Mouse (Mus musculus): ENCODE results near the gene Prl2a1. TPM values are rescaled to one million over a fixed set of nuclear protein-coding genes. Genes with fewer than 3 reads are reported as not detected.
"Not testable (repeated sequence)": the region's sequence is repeated elsewhere in the genome, so short reads cannot be mapped to it uniquely, and the experiment has no call there.

Prl2a1 gene
- polyA plus RNA-seq (2012; rRNA removed) = not detected in 2 replicates

- DNase-seq (ENCODE audit: low spot score) = no peak
Measured at GRCm38 (mm10) chr13:27801354-27801753, at the start of gene Prl2a1. Gene Prl2a1 (plus strand): TSS chr13:27801654.

DNA sequence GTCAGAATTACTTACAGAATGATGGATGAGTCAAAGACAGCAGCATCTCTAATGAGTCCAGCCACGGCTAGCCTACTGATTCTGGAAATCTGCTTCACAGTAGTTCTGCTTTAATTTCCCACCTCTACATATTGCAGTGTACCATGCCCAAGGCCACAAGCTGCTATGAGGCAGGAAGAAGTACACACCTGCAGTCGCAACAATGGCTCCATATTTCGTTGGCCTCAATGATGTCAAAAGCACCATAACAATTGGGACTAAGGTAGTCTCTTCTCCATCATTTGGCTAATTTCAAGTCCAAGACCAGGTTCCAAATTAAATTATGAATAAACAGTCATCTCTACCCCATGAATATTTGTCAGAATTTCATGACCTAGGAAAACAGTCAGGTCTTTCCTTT, 20.8 kb upstream of the Prl2a1 start, which contains the start of gene Prl7c1:
TSS of gene Prl7c1 (minus strand) at position 101 of the 400 bp plus-strand sequence.
- not testable (repeated sequence) for DNase-seq (ENCODE audit: low spot score)

DNA sequence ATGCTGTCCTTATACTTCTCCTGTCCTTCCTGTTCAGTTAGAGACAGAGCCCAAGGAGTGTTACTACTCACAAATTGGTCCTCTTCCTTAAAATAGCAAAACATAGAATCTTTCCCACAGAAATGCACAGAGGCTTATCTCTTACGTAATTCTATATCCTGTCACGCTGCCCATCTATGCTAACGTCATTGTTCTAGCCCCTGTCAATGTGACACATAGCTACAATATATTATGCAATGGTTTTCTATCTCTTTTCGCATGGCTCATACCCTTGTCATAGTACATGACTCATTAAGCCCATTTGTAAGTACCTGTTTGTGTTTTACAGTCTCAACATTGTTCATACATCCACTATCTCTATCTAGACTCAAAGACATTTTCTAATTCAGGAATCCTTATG, 2.2 kb upstream of the Prl2a1 start:
- DNase-seq (ENCODE audit: low spot score) = no peak

DNA sequence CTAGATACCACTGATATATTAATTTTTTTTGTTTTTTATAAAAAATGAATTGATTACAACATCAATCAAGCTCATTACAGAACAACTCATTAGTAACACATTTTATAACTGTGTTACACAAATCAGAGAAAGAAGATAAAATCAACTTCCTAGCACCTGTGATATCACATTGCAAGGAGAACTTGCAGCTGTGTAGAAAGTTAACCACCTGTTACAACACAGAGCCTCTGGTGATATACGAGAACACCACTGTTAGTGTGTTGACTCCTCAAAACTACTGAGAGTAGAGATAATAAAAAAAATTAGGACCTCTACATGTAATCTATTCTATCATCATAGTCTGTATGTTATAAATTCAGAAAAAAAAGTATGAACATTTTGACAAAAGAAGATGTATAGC, 1.3 kb downstream of the Prl2a1 start:
- DNase-seq (ENCODE audit: low spot score) = no peak

GRCm38 (mm10) chr13:27849042-27849441, 47.6 kb downstream of the Prl2a1 start, which contains the start of gene Prl2c1:
Gene Prl2c1 (plus strand): TSS chr13:27849342.
- DNase-seq (ENCODE audit: low spot score) = no peak

Other genes starting within 250 kb of the Prl2a1 start
- gene Prl8a9, start 237.0 kb upstream of the Prl2a1 start, polyA plus RNA-seq (2012; rRNA removed) = 0.07 TPM in 1 of 2 replicates, not detected in the other
- not detected in 2 replicates for gene Prl8a1, start 219.5 kb upstream of the Prl2a1 start, polyA plus RNA-seq (2012; rRNA removed)
- gene Prl7b1, start 191.1 kb upstream of the Prl2a1 start, polyA plus RNA-seq (2012; rRNA removed) = not detected in 2 replicates
- not detected in 2 replicates for gene Prl7a1, start 159.2 kb upstream of the Prl2a1 start, polyA plus RNA-seq (2012; rRNA removed)
- gene Prl7a2, start 133.6 kb upstream of the Prl2a1 start, polyA plus RNA-seq (2012; rRNA removed) = 0.04 TPM in 1 of 2 replicates, not detected in the other
- not detected in 2 replicates for gene Prl7d1, start 84.9 kb upstream of the Prl2a1 start, polyA plus RNA-seq (2012; rRNA removed)
- gene Prl7c1, start 20.9 kb upstream of the Prl2a1 start, polyA plus RNA-seq (2012; rRNA removed) = not detected in 2 replicates
- gene Prl2c1, start 47.7 kb downstream of the Prl2a1 start, polyA plus RNA-seq (2012; rRNA removed) = not detected in 2 replicates
- not detected in 2 replicates for gene Prl4a1, start 214.6 kb downstream of the Prl2a1 start, polyA plus RNA-seq (2012; rRNA removed)

Data from urinary bladder, adult 2 months (tissue).